Mouse (Mus musculus) limb, embryonic 14.5 days (tissue): ENCODE data around the gene Ddx43. TPM values are rescaled to one million over a fixed set of nuclear protein-coding genes. Genes with fewer than 3 reads are reported as not detected.
"Not testable (repeated sequence)": the region's sequence is repeated elsewhere in the genome, so short reads cannot be mapped to it uniquely, and the experiment has no call there.

Experiments used
- ATAC-seq: fragments of 200-750 bp; cut with Nextera tagmentation; 2 replicates; pipeline ENCODE4 v1.8.0; 2017; ENCODE audit warnings: low read depth, moderate number of reproducible peaks, moderate TSS enrichment; ENCODE audit not compliant: low FRiP score
- DNase-seq: peaks from one replicate; pipeline ENCODE4 v3.0.0-alpha.2; 2015; ENCODE audit warnings: low spot score
- H3K27ac ChIP-seq: fragments of 300-500 bp; sonication (generic); replicated peaks from 2 replicates; pipeline ENCODE4 v1.5.1; 2014; ENCODE audit warnings: low read depth, mild to moderate bottlenecking, low read length, moderate library complexity, mixed read lengths
- H3K27me3 ChIP-seq: fragments of 300-500 bp; sonication (generic); 2 replicates; pipeline ENCODE4 v1.6.1; 2014; ENCODE audit warnings: low read length, mixed read lengths; ENCODE audit not compliant: control insufficient read depth, insufficient read depth
- H3K36me3 ChIP-seq: fragments of 300-500 bp; sonication (generic); 2 replicates; pipeline ENCODE4 v1.6.1; 2014; ENCODE audit warnings: mild to moderate bottlenecking, low read length, moderate library complexity, mixed read lengths; ENCODE audit not compliant: control insufficient read depth, insufficient read depth
- H3K4me1 ChIP-seq: fragments of 300-500 bp; sonication (generic); 2 replicates; pipeline ENCODE4 v1.6.1; 2014; ENCODE audit warnings: antibody characterized with exemption, low read length, mixed read lengths; ENCODE audit not compliant: control insufficient read depth, insufficient read depth
- H3K4me2 ChIP-seq: fragments of 300-500 bp; sonication (generic); replicated peaks from 2 replicates; pipeline ENCODE4 v1.6.1; 2014; ENCODE audit warnings: low read depth, mild to moderate bottlenecking, low read length, moderate library complexity; ENCODE audit not compliant: severe bottlenecking
- H3K4me3 ChIP-seq: fragments of 300-500 bp; sonication (generic); replicated peaks from 2 replicates; pipeline ENCODE4 v1.5.1; 2014; ENCODE audit warnings: low read length
- H3K9ac ChIP-seq: fragments of 300-500 bp; sonication (generic); 2 replicates; pipeline ENCODE4 v1.6.1; 2014; ENCODE audit warnings: mild to moderate bottlenecking, low read depth, low read length, moderate library complexity; ENCODE audit not compliant: severe bottlenecking
- H3K9me3 ChIP-seq: fragments of 300-500 bp; sonication (generic); 2 replicates; pipeline ENCODE4 v1.6.1; 2016; ENCODE audit warnings: low read length; ENCODE audit not compliant: control insufficient read depth
- POLR2A ChIP-seq: fragments of 200-500 bp; IDR thresholded peaks from 2 replicates; pipeline ENCODE4 v1.8.0; 2012; ENCODE audit warnings: inconsistent platforms, mild to moderate bottlenecking, moderate library complexity, borderline replicate concordance; ENCODE audit not compliant: insufficient read depth, insufficient read length; ENCODE audit errors: extremely low read depth
- WGBS: fragments of 180-500 bp; shearing (Covaris S2); extraction: QIAGEN DNeasy Blood & Tissue Kit; methylation state at CpG from one replicate; pipeline ENCODE4 v1.1.7; 2014; 5-methylcytosine and 5-hydroxymethylcytosine counted together
- polyA plus RNA-seq, 2 experiments: library from polyadenylated mRNA; depleted of rRNA in 1 of 2; stranded (reverse) in 1 of 2; unstranded in 1 of 2; fragments of >200 nt; fragmentation: Nextera tagmentation in 1 of 2; extraction: Ambion mirVana in 1 of 2; gene quantifications; 2 replicates each; pipeline versions ENCODE4 v1.2.1 to v1.2.3; 2012 to 2014

The Ddx43 gene
- polyA plus RNA-seq, 2 experiments: 0.26 to 1.0 TPM

GRCm38 (mm10) chr9:78360484-78360872 lies 35.1 kb upstream of the Ddx43 start:
- no peak for ATAC-seq

GRCm38 (mm10) chr9:78363374-78363773 lies 32.2 kb upstream of the Ddx43 start:
- H3K9ac ChIP-seq: no peak overlapping the region
- WGBS: 53% methylated on average over 6 of the region's 6 CpGs
- TF ChIP-seq POLR2A: no peak
- H3K4me3 ChIP-seq: no peak overlapping the region
- no peak for DNase-seq
- H3K9me3 ChIP-seq: no peaks in the 10 kb centered on the region
- H3K27me3 ChIP-seq: no peaks in the 10 kb centered on the region
- ATAC-seq: no peak
- no peaks in the 10 kb centered on the region for H3K36me3 ChIP-seq
- no peak overlapping the region for H3K4me2 ChIP-seq
- H3K4me1 ChIP-seq: no peaks in the 10 kb centered on the region
- no peak overlapping the region for H3K27ac ChIP-seq

More at GRCm38 (mm10) chr9:78360484-78360872, 35.1 kb upstream of the Ddx43 start:
- Histone ChIP-seq H3K36me3 (no peaks in the 10 kb centered on the region), H3K4me3 (no peak overlapping the region), H3K4me1 (no peaks in the 10 kb centered on the region), H3K9ac (no peak overlapping the region), H3K27ac (no peak overlapping the region), H3K9me3 (no peaks in the 10 kb centered on the region), H3K27me3 (no peaks in the 10 kb centered on the region), H3K4me2 (no peak overlapping the region)
- 45% methylated on average over 2 of the region's 2 CpGs for WGBS
- no peak for DNase-seq
- no peak for TF ChIP-seq POLR2A

GRCm38 (mm10) chr9:78364701-78365100 lies 30.9 kb upstream of the Ddx43 start:
- no peak overlapping the region for H3K4me3 ChIP-seq
- H3K27me3 ChIP-seq: no peaks in the 10 kb centered on the region
- ATAC-seq (no peak), DNase-seq (no peak)
- no peaks in the 10 kb centered on the region for H3K36me3 ChIP-seq
- no peaks in the 10 kb centered on the region for H3K9me3 ChIP-seq
- 86% methylated on average over 6 of the region's 6 CpGs for WGBS
- no peak overlapping the region for H3K27ac ChIP-seq
- no peak overlapping the region for H3K9ac ChIP-seq
- no peak overlapping the region for H3K4me2 ChIP-seq
- TF ChIP-seq POLR2A: no peak
- H3K4me1 ChIP-seq: no peaks in the 10 kb centered on the region

GRCm38 (mm10) chr9:78365850-78366544 lies 29.6 kb upstream of the Ddx43 start:
- Histone ChIP-seq H3K9ac (no peak overlapping the region), H3K27ac (no peak overlapping the region)
- WGBS: 62% methylated on average over 13 of the region's 13 CpGs

GRCm38 (mm10) chr9:78367959-78368358 lies 27.6 kb upstream of the Ddx43 start, which contains the start of gene Dppa5a:
Gene Dppa5a (minus strand): TSS chr9:78368177.
- not testable (repeated sequence) for H3K4me3 ChIP-seq, H3K9ac ChIP-seq, H3K4me1 ChIP-seq, H3K36me3 ChIP-seq, H3K4me2 ChIP-seq, DNase-seq, H3K9me3 ChIP-seq, ATAC-seq, H3K27me3 ChIP-seq, H3K27ac ChIP-seq
- WGBS: 90% methylated on average over 16 of the region's 16 CpGs

More at GRCm38 (mm10) chr9:78365850-78366544, 29.6 kb upstream of the Ddx43 start:
- H3K4me3 ChIP-seq: no peak overlapping the region
- no peak for TF ChIP-seq POLR2A
- H3K27me3 ChIP-seq: no peaks in the 10 kb centered on the region
- DNase-seq (no peak), ATAC-seq (no peak)
- no peaks in the 10 kb centered on the region for H3K36me3 ChIP-seq
- H3K4me1 ChIP-seq: no peaks in the 10 kb centered on the region
- no peaks in the 10 kb centered on the region for H3K9me3 ChIP-seq
- no peak overlapping the region for H3K4me2 ChIP-seq
